Mouse (Mus musculus) kidney, adult 11 months (tissue): ENCODE data around the gene Rufy3.

ENCODE experiments used
- DNase-seq: peaks from one replicate; pipeline ENCODE4 v3.0.0; 2022

Rufy3 gene

GRCm38 (mm10) chr5:88575506-88576338 is 10.9 kb downstream of the Rufy3 start:
- peak; percentile 66 for DNase-seq

GRCm38 (mm10) chr5:88580681-88581080 is 15.8 kb downstream of the Rufy3 start:
- DNase-seq, result no peak

- DNase-seq, result no peak
These were observed 16.5 kb downstream of the Rufy3 start for GRCm38 (mm10) chr5:88581343-88581742.

GRCm38 (mm10) chr5:88583271-88584031 is 18.6 kb downstream of the Rufy3 start:
- DNase-seq, result peak; percentile 71

GRCm38 (mm10) chr5:88584061-88584460 is 19.2 kb downstream of the Rufy3 start:
- DNase-seq, result no peak

- DNase-seq, result peak; percentile 49
These were observed 21.8 kb downstream of the Rufy3 start for GRCm38 (mm10) chr5:88586407-88587174.

- DNase-seq, result peak; percentile 87
These were observed 22.5 kb downstream of the Rufy3 start for GRCm38 (mm10) chr5:88587211-88587934.

GRCm38 (mm10) chr5:88588481-88588880 is 23.6 kb downstream of the Rufy3 start:
- no peak for DNase-seq

GRCm38 (mm10) chr5:88593421-88594172 is 28.8 kb downstream of the Rufy3 start:
- DNase-seq, result peak; percentile 87

- no peak for DNase-seq
These were observed 29.3 kb downstream of the Rufy3 start for GRCm38 (mm10) chr5:88594173-88594569.

GRCm38 (mm10) chr5:88595537-88596455 is 31.0 kb downstream of the Rufy3 start:
- peak; percentile 62 for DNase-seq

GRCm38 (mm10) chr5:88598961-88599360 is 34.1 kb downstream of the Rufy3 start:
- no peak for DNase-seq

- no peak for DNase-seq
These were observed 37.2 kb downstream of the Rufy3 start for GRCm38 (mm10) chr5:88602030-88602429.

- DNase-seq, result no peak
These were observed 37.9 kb downstream of the Rufy3 start for GRCm38 (mm10) chr5:88602713-88603112.

- no peak for DNase-seq
These were observed 39.2 kb downstream of the Rufy3 start for GRCm38 (mm10) chr5:88604046-88604445.

GRCm38 (mm10) chr5:88604641-88605358 is 40.0 kb downstream of the Rufy3 start:
- no peak for DNase-seq

GRCm38 (mm10) chr5:88614129-88614528 is 49.3 kb downstream of the Rufy3 start:
- DNase-seq, result no peak

GRCm38 (mm10) chr5:88616988-88617387 is 52.1 kb downstream of the Rufy3 start:
- no peak for DNase-seq

GRCm38 (mm10) chr5:88627545-88627944 is 62.7 kb downstream of the Rufy3 start:
- no peak for DNase-seq

GRCm38 (mm10) chr5:88629125-88629524 is 64.3 kb downstream of the Rufy3 start:
- peak; percentile 1 for DNase-seq
